Mouse (Mus musculus) thymus, postnatal 25 days (tissue): ENCODE measurements around the gene Fzd1.
A peak's percentile ranks its signal among the peaks of the same experiment; 100 is the strongest.

Experiments used
- DNase-seq: peaks from one replicate; pipeline ENCODE4 v3.0.0; 2022

Fzd1 gene

GRCm38 (mm10) chr5:4757902-4758301, at the start of gene Fzd1:
Gene Fzd1 (minus strand): TSS chr5:4758035.
- peak; percentile 11 for DNase-seq

DNA sequence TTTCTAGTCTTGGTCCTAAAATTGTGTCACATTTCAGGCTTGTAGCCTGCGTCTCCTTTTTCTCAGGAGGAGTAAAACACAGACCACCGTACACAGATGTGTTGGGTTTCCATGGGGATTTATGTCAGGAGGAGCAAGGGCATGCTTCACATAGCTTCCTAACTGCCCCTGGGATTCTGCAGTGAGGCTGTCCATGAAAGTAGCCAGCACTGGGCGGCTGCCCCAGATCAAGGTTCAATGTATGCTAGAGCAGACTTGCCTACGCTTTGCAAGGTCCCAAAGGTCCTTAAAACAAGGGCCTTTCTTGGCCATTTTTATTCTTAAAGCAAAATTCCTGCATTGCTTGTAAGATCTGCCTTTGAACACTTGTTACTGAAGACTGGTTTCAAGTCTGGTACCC, 47.4 kb upstream of the Fzd1 start:
- DNase-seq, result no peak

GRCm38 (mm10) chr5:4803708-4804107, 45.9 kb upstream of the Fzd1 start:
- no peak for DNase-seq

- no peak for DNase-seq
These were observed 44.1 kb upstream of the Fzd1 start for GRCm38 (mm10) chr5:4801971-4802370.

DNA sequence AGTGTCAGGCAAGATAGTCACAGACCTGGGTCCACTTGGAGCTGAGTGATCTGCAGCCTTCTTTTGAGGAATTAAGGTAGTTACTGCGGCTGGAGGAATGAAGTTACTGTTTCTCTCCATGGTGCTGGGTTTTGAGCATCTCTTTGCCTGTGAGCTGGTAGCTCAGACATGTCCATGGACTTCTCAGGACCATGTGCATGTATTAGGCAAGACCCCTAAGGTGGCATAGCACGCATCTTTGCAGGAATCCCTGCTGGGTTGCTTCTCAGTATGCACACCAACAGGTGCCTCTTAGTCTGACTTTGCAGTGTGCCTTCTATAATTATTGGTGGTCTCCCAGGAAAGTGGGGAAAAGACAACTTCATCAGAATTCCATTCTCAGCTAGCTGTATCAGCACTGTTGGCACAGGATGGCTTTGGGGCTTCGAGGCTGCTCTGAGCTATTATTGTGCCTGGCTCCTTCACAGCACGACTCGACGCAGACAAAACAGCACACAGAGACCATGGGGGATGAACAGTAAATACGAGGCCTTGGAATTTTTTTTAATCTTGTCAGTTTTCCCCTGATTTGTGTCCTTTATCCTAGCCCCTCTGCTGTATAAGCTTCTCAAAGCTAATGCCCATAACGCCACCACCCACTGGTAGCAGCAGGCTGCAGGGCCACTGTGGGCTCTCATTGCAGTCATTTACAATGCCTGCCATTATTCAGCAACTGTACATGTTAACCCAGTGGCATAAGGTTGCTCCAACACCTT, 43.4 kb upstream of the Fzd1 start:
- DNase-seq, result no peak

DNA sequence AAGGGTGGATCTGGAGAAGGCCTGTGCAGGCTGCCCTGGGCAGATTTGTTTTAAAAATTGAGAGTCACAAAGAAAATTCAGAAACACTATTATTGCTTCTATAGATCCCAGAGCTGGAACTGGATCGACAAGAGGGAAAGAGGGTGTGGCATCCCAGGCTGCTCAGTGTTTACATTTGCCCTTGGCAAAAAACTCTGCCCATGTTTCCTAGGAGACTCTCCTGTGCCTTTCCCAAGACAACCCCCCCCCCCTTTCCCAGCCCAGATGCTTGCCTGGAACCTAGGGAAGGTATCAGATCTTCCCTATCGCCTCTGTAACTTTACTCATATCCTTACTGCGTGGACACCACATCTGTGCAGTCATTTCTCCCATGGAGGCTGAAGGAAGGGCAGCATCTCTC, 33.4 kb upstream of the Fzd1 start:
- no peak for DNase-seq

DNA sequence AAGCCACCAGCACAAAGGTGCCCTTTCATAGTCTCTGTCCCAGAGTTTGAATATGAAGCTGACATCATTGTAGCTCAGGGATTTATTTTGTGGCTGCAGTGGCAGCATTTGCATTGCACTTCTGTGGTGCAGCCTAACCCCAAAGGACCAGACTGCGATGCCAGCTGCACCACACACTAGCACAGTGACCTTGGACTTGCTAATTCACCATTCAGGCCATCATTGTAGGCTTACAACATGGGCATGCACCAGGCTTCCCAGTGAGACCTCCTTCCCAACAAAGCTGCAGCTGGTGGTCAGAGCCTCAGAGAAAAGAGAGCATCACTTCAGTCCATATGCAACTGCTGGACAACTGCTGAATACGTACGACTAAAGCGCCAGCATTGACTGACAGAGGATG, 32.4 kb upstream of the Fzd1 start:
- no peak for DNase-seq

DNA sequence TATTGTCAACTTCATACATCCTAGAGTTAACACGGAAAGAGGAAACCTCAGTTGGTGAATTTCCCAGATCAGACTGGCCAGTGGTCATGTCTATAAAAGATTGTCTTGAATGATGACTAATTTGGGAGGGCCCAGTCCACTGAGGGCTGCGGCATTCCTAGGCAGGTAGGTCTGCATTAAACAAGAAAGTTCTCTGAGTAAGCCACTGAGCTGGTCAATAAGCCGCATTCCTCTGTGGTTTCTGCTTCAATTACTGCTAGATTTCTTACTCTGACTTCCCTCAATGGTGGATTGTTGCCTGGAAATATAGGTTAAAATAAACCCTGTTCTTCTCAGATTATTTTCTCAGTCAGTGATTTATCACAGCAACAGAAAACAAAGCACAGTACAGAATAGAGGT, 30.6 kb upstream of the Fzd1 start:
- no peak for DNase-seq

- no peak for DNase-seq
These were observed 29.0 kb upstream of the Fzd1 start for GRCm38 (mm10) chr5:4786816-4787215.

DNA sequence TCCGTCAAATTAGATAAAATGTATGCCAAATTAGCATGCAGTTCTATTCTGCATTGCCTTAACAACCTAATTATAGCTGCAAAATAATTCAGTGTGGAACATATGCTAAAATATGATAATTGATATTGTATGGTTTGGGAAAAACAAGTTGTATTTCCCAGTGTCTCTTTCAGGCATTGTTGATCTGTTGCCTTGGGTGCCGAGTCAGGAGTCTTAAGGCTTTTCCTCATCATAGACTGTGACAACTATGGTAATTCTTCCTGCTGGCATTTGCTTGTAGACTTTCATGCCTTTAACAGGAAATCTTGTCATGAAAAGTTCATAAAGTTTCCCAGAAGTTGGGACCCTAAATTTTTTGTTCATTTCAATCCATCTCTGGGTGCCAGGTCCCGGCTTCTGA, 20.4 kb upstream of the Fzd1 start:
- no peak for DNase-seq

- no peak for DNase-seq
These were observed 18.7 kb upstream of the Fzd1 start for GRCm38 (mm10) chr5:4776495-4776894.

DNA sequence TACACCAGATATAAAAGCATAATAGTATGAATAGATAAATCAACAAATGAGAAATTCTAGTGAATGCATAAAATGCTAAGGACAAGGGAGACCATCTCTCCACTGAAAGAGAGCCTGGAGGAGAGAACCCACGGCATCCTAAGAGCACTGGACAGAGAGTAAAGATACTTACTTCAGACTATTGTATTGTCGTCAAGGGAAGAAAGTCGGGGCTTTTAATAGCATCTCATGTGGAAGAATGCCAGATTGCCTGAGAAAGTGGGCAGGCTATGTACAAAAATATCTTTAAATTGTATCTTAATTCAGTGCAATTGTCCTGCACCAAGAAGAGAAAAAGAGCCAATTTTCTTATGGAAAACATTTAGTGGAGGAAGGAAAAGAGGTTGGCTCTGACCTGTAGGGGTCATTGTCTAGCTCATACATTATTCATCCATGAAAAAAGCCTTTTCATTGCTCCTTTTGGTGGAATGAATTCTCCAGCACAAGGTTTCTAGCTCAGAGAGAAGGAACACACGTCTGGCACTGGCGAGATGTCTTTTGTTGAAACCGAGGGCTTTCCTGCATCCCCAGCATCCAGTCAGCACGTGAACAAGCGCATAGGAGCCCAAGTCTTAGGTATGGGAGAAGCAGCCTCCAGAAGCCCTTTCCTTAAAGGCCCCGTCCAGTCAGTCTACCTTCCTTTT, 15.4 kb upstream of the Fzd1 start:
- DNase-seq, result no peak

GRCm38 (mm10) chr5:4770609-4771008, 12.8 kb upstream of the Fzd1 start:
- no peak for DNase-seq

DNA sequence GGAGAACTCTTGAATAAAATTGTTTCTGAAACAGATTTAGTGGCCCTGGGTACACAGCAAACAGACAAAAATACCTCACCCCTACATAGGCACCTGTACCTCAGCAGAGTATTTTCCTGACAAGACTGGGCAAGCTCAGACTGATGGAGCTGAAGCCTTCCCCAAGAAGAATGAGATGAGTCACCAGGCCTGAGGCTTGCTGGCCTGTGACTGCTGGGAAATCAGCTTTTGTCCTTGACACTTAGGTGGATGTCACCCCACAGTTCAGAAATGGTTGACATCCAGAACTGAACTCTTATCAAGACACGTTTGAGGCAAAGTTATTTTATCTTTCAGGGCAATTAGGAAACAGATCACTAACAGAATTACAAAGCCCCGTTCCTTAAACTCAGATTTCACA, 10.1 kb upstream of the Fzd1 start:
- no peak for DNase-seq

GRCm38 (mm10) chr5:4766719-4767118, 8.9 kb upstream of the Fzd1 start:
- DNase-seq, result no peak

GRCm38 (mm10) chr5:4761891-4762290, 4.1 kb upstream of the Fzd1 start:
- DNase-seq, result no peak

- no peak for DNase-seq
These were observed 671 bp upstream of the Fzd1 start for GRCm38 (mm10) chr5:4758331-4759080.

DNA sequence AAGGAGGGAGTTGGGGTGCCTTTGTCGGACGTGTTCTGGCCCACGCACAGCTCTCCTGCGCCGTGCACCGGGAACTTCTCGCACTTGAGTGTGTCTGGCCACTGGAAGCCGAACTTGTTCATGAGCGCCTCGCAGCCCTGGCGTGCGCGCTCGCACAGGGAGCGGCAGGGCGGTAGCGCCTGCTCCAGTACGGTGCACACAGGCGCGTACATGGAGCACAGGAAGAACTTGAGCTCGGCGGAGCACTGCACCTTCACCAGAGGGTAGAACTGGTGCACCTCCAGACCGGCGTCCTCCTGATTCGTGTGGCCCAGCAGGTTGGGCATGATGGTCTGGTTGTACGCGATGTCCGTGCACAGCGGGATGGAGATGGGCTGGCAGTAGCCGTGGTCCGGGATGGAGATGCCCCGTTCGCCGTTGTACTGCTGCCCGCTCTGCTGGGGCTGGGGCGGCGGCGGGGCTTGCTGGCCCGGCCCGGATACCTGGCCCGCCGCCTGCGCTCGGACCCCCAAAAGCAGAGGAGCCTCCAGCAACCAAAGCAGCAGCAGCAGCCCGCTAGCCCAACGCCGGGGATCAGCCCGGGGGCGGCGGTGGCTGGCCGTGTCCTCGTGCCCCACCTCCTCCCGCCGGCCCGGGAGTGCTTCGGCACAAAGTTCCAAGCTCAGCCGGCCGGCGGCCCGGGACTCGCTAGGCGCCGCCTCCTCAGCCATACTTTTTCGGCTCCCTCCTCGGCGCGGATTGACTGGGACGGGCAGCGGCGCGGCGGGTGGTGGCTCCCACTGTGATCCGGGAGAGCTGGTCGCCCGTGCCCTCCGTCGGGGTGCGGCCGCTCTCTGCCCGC, 744 bp downstream of the Fzd1 start:
- DNase-seq, result no peak

GRCm38 (mm10) chr5:4756001-4756681, 1.7 kb downstream of the Fzd1 start:
- no peak for DNase-seq

DNA sequence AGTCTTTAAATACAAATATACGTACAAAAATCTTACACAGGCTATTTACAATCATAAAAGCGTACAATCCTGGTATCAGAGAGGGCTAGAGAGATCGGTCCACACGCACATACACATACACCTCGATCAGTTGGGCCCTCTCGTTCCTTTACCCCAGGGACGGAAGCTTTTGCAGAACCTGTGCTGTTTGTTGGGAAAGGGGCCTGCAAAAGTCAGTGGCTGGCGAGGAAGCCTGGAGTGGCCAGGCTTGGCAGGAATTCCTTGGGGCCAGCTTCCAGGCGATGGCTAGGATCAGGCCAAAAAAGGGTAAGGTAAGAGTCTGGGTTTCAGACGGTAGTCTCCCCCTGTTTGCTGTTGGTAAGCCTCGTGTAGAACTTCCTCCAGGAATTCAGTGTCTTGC, 2.5 kb downstream of the Fzd1 start:
- no peak for DNase-seq

DNA sequence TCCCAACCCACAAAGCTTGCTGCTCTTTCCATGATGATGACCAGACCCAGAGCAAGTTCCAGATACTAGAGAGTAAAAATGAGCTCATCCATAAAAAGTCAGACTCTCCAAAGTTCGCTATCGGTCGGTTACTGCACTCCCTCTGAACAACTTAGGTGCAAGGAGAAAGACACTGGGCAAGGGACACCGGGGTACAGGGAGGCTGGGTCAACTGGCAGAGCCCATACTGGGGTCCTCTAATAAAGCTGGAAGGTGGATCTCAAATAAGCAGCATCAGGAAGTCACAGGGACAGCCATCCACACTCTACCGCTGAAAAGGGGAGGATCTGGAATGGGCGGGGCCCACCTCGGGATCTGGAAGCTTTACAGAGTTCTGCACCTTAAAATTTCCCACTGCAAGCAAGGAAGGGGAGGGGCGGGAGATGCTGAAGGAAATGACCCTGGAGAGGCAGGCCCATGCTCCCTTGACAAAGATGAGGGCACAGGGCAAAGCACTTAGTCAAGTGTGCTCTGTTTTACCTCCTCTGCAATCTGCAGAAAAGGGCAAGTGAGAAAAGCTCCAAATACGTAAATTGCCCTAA, 3.0 kb downstream of the Fzd1 start:
- no peak for DNase-seq

DNA sequence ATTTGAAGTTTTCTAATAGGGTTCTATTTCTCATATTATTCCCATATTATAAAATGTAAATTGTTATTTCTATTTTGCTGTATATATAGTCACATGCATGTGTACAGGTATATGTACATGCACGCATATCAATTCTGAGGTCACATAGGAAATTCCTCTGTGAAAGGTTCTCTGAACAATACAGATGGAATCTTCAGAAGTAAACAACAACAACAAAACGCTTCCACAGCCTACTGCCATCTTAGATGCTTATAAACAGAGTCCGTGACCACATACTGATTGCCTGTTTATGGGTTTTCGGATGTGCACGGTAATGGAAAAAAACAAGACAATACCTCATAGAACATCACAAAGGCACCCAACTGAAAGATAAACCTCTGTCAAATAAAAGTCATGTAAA, 4.7 kb downstream of the Fzd1 start:
- DNase-seq, result no peak
